Mouse (Mus musculus): ENCODE results near the gene Cdk6.

Gene Cdk6

GRCm38 (mm10) chr5:3482474-3482873, 141.2 kb downstream of the Cdk6 start:
- no peak for DNase-seq (ENCODE audit: low read depth, low spot score)

- no peak for DNase-seq (ENCODE audit: low read depth, low spot score)
These were observed 141.9 kb downstream of the Cdk6 start for GRCm38 (mm10) chr5:3483054-3483722.

- DNase-seq (ENCODE audit: low read depth, low spot score): no peak
These were observed 145.4 kb downstream of the Cdk6 start for GRCm38 (mm10) chr5:3486579-3487282.

- no peak for DNase-seq (ENCODE audit: low read depth, low spot score)
These were observed 147.0 kb downstream of the Cdk6 start for GRCm38 (mm10) chr5:3488146-3488774.

GRCm38 (mm10) chr5:3490358-3490757, 149.1 kb downstream of the Cdk6 start:
- DNase-seq (ENCODE audit: low read depth, low spot score): no peak

- no peak for DNase-seq (ENCODE audit: low read depth, low spot score)
These were observed 149.8 kb downstream of the Cdk6 start for GRCm38 (mm10) chr5:3491084-3491483.

GRCm38 (mm10) chr5:3491883-3492282, 150.6 kb downstream of the Cdk6 start:
- DNase-seq (ENCODE audit: low read depth, low spot score): no peak

- no peak for DNase-seq (ENCODE audit: low read depth, low spot score)
These were observed 151.7 kb downstream of the Cdk6 start for GRCm38 (mm10) chr5:3492776-3493636.

GRCm38 (mm10) chr5:3493968-3494367, 152.7 kb downstream of the Cdk6 start:
- DNase-seq (ENCODE audit: low read depth, low spot score): no peak

- no peak for DNase-seq (ENCODE audit: low read depth, low spot score)
These were observed 153.3 kb downstream of the Cdk6 start for GRCm38 (mm10) chr5:3494452-3495187.

GRCm38 (mm10) chr5:3497505-3497925, 156.2 kb downstream of the Cdk6 start:
- no peak for DNase-seq (ENCODE audit: low read depth, low spot score)

GRCm38 (mm10) chr5:3500298-3500697, 159.0 kb downstream of the Cdk6 start:
- no peak for DNase-seq (ENCODE audit: low read depth, low spot score)

- DNase-seq (ENCODE audit: low read depth, low spot score): no peak
These were observed 159.8 kb downstream of the Cdk6 start for GRCm38 (mm10) chr5:3500957-3501563.

- DNase-seq (ENCODE audit: low read depth, low spot score): no peak
These were observed 160.3 kb downstream of the Cdk6 start for GRCm38 (mm10) chr5:3501564-3502001.

GRCm38 (mm10) chr5:3502610-3503350, 161.5 kb downstream of the Cdk6 start:
- no peak for DNase-seq (ENCODE audit: low read depth, low spot score)

- DNase-seq (ENCODE audit: low read depth, low spot score): no peak
These were observed 162.1 kb downstream of the Cdk6 start for GRCm38 (mm10) chr5:3503373-3503772.

GRCm38 (mm10) chr5:3503836-3504323, 162.6 kb downstream of the Cdk6 start:
- no peak for DNase-seq (ENCODE audit: low read depth, low spot score)

GRCm38 (mm10) chr5:3504453-3504852, 163.2 kb downstream of the Cdk6 start:
- DNase-seq (ENCODE audit: low read depth, low spot score): no peak

GRCm38 (mm10) chr5:3505553-3505952, 164.3 kb downstream of the Cdk6 start:
- no peak for DNase-seq (ENCODE audit: low read depth, low spot score)
